Mouse (Mus musculus): ENCODE measurements at regions not wholly inside any gene's neighbourhood (a gene's known extent, or its start where the extent isn't known, plus 50 kb on each side); places are given as distances from the start of the nearest gene placed in this dataset.

GRCm38 (mm10) chr3:121100211-121100860, 71.2 kb downstream of the Rwdd3 start:
- no peak for TF ChIP-seq CTCF (IDR thresholded peaks at IDR 0.05; ENCODE audit: borderline replicate concordance, insufficient read depth, low read depth, low read length)
- no peak for TF ChIP-seq POLR2A (IDR thresholded peaks at IDR 0.05; ENCODE audit: borderline replicate concordance, insufficient read depth, low read length)
